Mouse (Mus musculus) heart, embryonic 10.5 days (tissue): Measurements from ENCODE around the gene Pmf1. TPM values are rescaled to one million over a fixed set of nuclear protein-coding genes. Genes with fewer than 3 reads are reported as not detected.
A peak's percentile ranks its signal among the peaks of the same experiment; 100 is the strongest.

ENCODE experiments used
- DNase-seq: peaks from one replicate; pipeline ENCODE4 v3.0.0-alpha.2; 2017; ENCODE audit warnings: low spot score
- H3K27ac ChIP-seq: fragments of 300-500 bp; sonication (generic); 2 replicates; pipeline ENCODE4 v1.5.1; 2016; ENCODE audit warnings: mild to moderate bottlenecking
- H3K27me3 ChIP-seq: fragments of 300-500 bp; sonication (generic); 2 replicates; pipeline ENCODE4 v1.6.1; 2016; ENCODE audit warnings: mild to moderate bottlenecking; ENCODE audit not compliant: poor library complexity, insufficient read depth, severe bottlenecking
- H3K36me3 ChIP-seq: fragments of 300-500 bp; sonication (generic); 2 replicates; pipeline ENCODE4 v1.6.1; 2016; ENCODE audit warnings: mild to moderate bottlenecking, moderate library complexity
- H3K4me1 ChIP-seq: fragments of 300-500 bp; sonication (generic); 2 replicates; pipeline ENCODE4 v1.6.1; 2016; ENCODE audit warnings: mild to moderate bottlenecking
- H3K4me3 ChIP-seq: fragments of 300-500 bp; sonication (generic); 2 replicates; pipeline ENCODE4 v1.5.1; 2016; ENCODE audit warnings: mild to moderate bottlenecking, moderate library complexity
- H3K9me3 ChIP-seq: fragments of 300-500 bp; sonication (generic); 2 replicates; pipeline ENCODE4 v1.6.1; 2016; ENCODE audit warnings: mild to moderate bottlenecking, moderate library complexity
- WGBS: fragments of 180-500 bp; shearing (Covaris S2); methylation state at CpG from one replicate; pipeline ENCODE4 v1.1.7; 2016; 5-methylcytosine and 5-hydroxymethylcytosine counted together
- microRNA-seq: library from miRNA; unstranded; fragments of <30 nt; microRNA quantifications from one replicate; pipeline ENCODE4, GENCODE M21; 2017
- polyA plus RNA-seq: library from polyadenylated mRNA; unstranded; fragments of >200 nt; fragmentation: Nextera tagmentation; extraction: Ambion mirVana; gene quantifications from 2 replicates; pipeline ENCODE4 v1.2.1, GENCODE M21; 2016

Gene Pmf1
- polyA plus RNA-seq, 1 experiment from 2014 or later: 149 TPM

GRCm38 (mm10) chr3:88354396-88355165 is 55.5 kb downstream of the Pmf1 start:
- Histone ChIP-seq H3K4me3 (no peak overlapping the region), H3K27ac (no peak overlapping the region), H3K27me3 (no peaks in the 10 kb centered on the region), H3K4me1 (peaks cover 13% of the 10 kb centered on the region), H3K9me3 (no peaks in the 10 kb centered on the region), H3K36me3 (peaks cover 99% of the 10 kb centered on the region)
- 92% methylated on average over 8 of the region's 8 CpGs for WGBS
- peak; percentile 68 for DNase-seq

GRCm38 (mm10) chr3:88352907-88353306 is 57.2 kb downstream of the Pmf1 start:
- no peak overlapping the region for H3K27ac ChIP-seq
- WGBS: 95% methylated on average over 9 of the region's 9 CpGs
- no peaks in the 10 kb centered on the region for H3K9me3 ChIP-seq
- no peak overlapping the region for H3K4me3 ChIP-seq
- peaks cover 99% of the 10 kb centered on the region for H3K36me3 ChIP-seq
- 0 out of 2 replicates have a peak, but pooled peaks cover 3% of the 10 kb centered on the region for H3K4me1 ChIP-seq
- no peak for DNase-seq
- H3K27me3 ChIP-seq: no peaks in the 10 kb centered on the region

GRCm38 (mm10) chr3:88350732-88351131 is 59.4 kb downstream of the Pmf1 start:
- H3K4me3 ChIP-seq: no peak overlapping the region
- peaks cover 100% of the 10 kb centered on the region for H3K36me3 ChIP-seq
- 72% methylated on average over 13 of the region's 13 CpGs for WGBS
- DNase-seq: no peak
- no peaks in the 10 kb centered on the region for H3K9me3 ChIP-seq
- H3K27me3 ChIP-seq: no peaks in the 10 kb centered on the region
- H3K4me1 ChIP-seq: 0 out of 2 replicates have a peak, but pooled peaks cover 3% of the 10 kb centered on the region
- no peak overlapping the region for H3K27ac ChIP-seq

Small RNA genes lying within 50 kb of the gene (microRNA-seq; reads per million reads assigned to microRNA genes)
- not detected for gene Mir7011

Other genes starting within 250 kb of the Pmf1 start
- 0.09 and 8.2 TPM in 2 replicates for gene Rhbg, start 155.6 kb downstream of the Pmf1 start, polyA plus RNA-seq
- 0.29 and 0.43 TPM in 2 replicates for gene Gm38392, start 123.1 kb downstream of the Pmf1 start, polyA plus RNA-seq
- 14.0 and 17.0 TPM in 2 replicates for gene Tsacc, start 113.3 kb downstream of the Pmf1 start, polyA plus RNA-seq
- 626 and 718 TPM in 2 replicates for gene Cct3, start 113.2 kb downstream of the Pmf1 start, polyA plus RNA-seq
- 164 and 179 TPM in 2 replicates for gene Glmp, start 85.3 kb downstream of the Pmf1 start, polyA plus RNA-seq
- gene Tmem79, start 74.2 kb downstream of the Pmf1 start, polyA plus RNA-seq: 2.5 and 2.6 TPM in 2 replicates
- gene Smg5, start 74.1 kb downstream of the Pmf1 start, polyA plus RNA-seq: 64.5 and 76.0 TPM in 2 replicates
- 1.7 and 2.2 TPM in 2 replicates for gene Paqr6, start 45.7 kb downstream of the Pmf1 start, polyA plus RNA-seq
- 0.44 TPM in 1 of 2 replicates, not detected in the other for gene Bglap3, start 37.6 kb downstream of the Pmf1 start, polyA plus RNA-seq
- gene Bglap2, start 31.6 kb downstream of the Pmf1 start, polyA plus RNA-seq: not detected in 2 replicates
- not detected in 2 replicates for gene Bglap, start 25.9 kb downstream of the Pmf1 start, polyA plus RNA-seq
- 16.8 and 17.5 TPM in 2 replicates for gene Slc25a44, start 14.8 kb upstream of the Pmf1 start, polyA plus RNA-seq
- 1.7 and 4.3 TPM in 2 replicates for gene Sema4a, start 50.9 kb upstream of the Pmf1 start, polyA plus RNA-seq
- 57.7 and 80.7 TPM in 2 replicates for gene Lmna, start 99.6 kb upstream of the Pmf1 start, polyA plus RNA-seq
- 11.6 and 22.8 TPM in 2 replicates for gene Mex3a, start 122.1 kb upstream of the Pmf1 start, polyA plus RNA-seq
- 1.1 and 1.6 TPM in 2 replicates for gene Rab25, start 138.0 kb upstream of the Pmf1 start, polyA plus RNA-seq
- gene Lamtor2, start 142.7 kb upstream of the Pmf1 start, polyA plus RNA-seq: 154 and 190 TPM in 2 replicates
- 49.5 and 62.2 TPM in 2 replicates for gene Ubqln4, start 143.4 kb upstream of the Pmf1 start, polyA plus RNA-seq
- gene Ssr2, start 165.5 kb upstream of the Pmf1 start, polyA plus RNA-seq: 184 and 207 TPM in 2 replicates
- 82.5 and 108 TPM in 2 replicates for gene Arhgef2, start 195.6 kb upstream of the Pmf1 start, polyA plus RNA-seq
- not detected in 2 replicates for gene Rxfp4, start 242.8 kb upstream of the Pmf1 start, polyA plus RNA-seq